Mouse (Mus musculus) lung, postnatal 0 days (tissue): ENCODE measurements around the gene Ppp1r14c. TPM values are rescaled to one million over a fixed set of nuclear protein-coding genes. Genes with fewer than 3 reads are reported as not detected.
A peak's percentile ranks its signal among the peaks of the same experiment; 100 is the strongest.
"Not testable (repeated sequence)": the region's sequence is repeated elsewhere in the genome, so short reads cannot be mapped to it uniquely, and the experiment has no call there.

Source experiments
- ATAC-seq: fragments of 200-750 bp; cut with Nextera tagmentation; 2 replicates; pipeline ENCODE4 v1.8.0; 2017; ENCODE audit warnings: moderate library complexity
- DNase-seq: peaks from one replicate; pipeline ENCODE4 v3.0.0-alpha.2; 2016; ENCODE audit warnings: low spot score
- H3K27ac ChIP-seq: fragments of 300-500 bp; sonication (generic); 2 replicates; pipeline ENCODE4 v1.5.1; 2014; ENCODE audit warnings: antibody characterized with exemption, mild to moderate bottlenecking, low read length, mixed read lengths
- H3K27me3 ChIP-seq: fragments of 300-500 bp; sonication (generic); replicated peaks from 2 replicates; pipeline ENCODE4 v1.6.1; 2014; ENCODE audit warnings: low read length, mixed read lengths; ENCODE audit not compliant: insufficient read depth
- H3K36me3 ChIP-seq: fragments of 300-500 bp; sonication (generic); 2 replicates; pipeline ENCODE4 v1.6.1; 2014; ENCODE audit warnings: low read length, mixed read lengths; ENCODE audit not compliant: insufficient read depth
- H3K4me1 ChIP-seq: fragments of 300-500 bp; sonication (generic); 2 replicates; pipeline ENCODE4 v1.6.1; 2014; ENCODE audit warnings: antibody characterized with exemption, low read depth, low read length, mixed read lengths; ENCODE audit not compliant: insufficient read depth
- H3K4me2 ChIP-seq: fragments of 300-500 bp; sonication (generic); replicated peaks from 2 replicates; pipeline ENCODE4 v1.6.1; 2014; ENCODE audit warnings: low read depth, mild to moderate bottlenecking, low read length, moderate library complexity, mixed read lengths
- H3K4me3 ChIP-seq: fragments of 300-500 bp; sonication (generic); 2 replicates; pipeline ENCODE4 v1.5.1; 2014; ENCODE audit warnings: low read depth, low read length
- H3K9ac ChIP-seq: fragments of 300-500 bp; sonication (generic); replicated peaks from 2 replicates; pipeline ENCODE4 v1.6.1; 2014; ENCODE audit warnings: low read depth, mild to moderate bottlenecking
- H3K9me3 ChIP-seq: fragments of 300-500 bp; sonication (generic); 2 replicates; pipeline ENCODE4 v1.6.1; 2016; ENCODE audit warnings: low read length, mixed read lengths
- CTCF ChIP-seq: IDR thresholded peaks from 2 replicates; pipeline ENCODE4 v1.5.1; 2016; ENCODE audit warnings: antibody characterized with exemption, mild to moderate bottlenecking
- EP300 ChIP-seq: IDR thresholded peaks from 2 replicates; pipeline ENCODE4 v1.6.1; 2016; ENCODE audit warnings: antibody characterized with exemption, mild to moderate bottlenecking, control low read depth
- WGBS: fragments of 180-500 bp; shearing (Covaris S2); extraction: QIAGEN DNeasy Blood & Tissue Kit; methylation state at CpG from one replicate; pipeline ENCODE4 v1.1.7; 2014; 5-methylcytosine and 5-hydroxymethylcytosine counted together
- polyA plus RNA-seq: library from polyadenylated mRNA; unstranded; fragments of >200 nt; fragmentation: Nextera tagmentation; extraction: Ambion mirVana; gene quantifications from 2 replicates; pipeline ENCODE4 v1.2.1, GENCODE M21; 2015

Gene Ppp1r14c
- polyA plus RNA-seq, 1 experiment from 2014 or later, result 148 TPM

DNA sequence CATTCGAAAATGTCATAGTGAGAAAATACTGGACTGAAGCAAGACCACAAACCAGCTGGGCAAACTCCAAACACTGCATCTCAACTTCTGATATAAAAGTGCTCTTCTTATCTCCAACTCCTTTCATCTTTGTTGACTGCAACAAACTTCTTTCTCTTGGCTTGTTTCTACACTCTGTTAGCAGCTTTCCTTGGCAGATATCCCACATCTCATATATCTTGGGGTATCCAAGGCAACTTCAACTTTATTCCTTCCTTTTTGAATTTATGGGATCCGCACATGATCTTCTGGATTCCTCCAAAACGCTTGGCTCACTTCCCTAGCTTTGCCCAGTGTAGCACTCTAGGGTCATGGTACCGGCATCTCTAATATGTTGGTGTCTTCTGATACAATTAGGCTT is 102.7 kb downstream of the Ppp1r14c start:
- DNase-seq (no peak), ATAC-seq (no peak)
- Histone ChIP-seq H3K4me3 (no peak overlapping the region), H3K36me3 (no peaks in the 10 kb centered on the region), H3K9ac (no peak overlapping the region), H3K4me1 (no peaks in the 10 kb centered on the region), H3K4me2 (no peak overlapping the region), H3K27ac (no peak overlapping the region), H3K9me3 (no peaks in the 10 kb centered on the region), H3K27me3 (no peaks in the 10 kb centered on the region)
- WGBS, result 51% methylated on average over 4 of the region's 4 CpGs
- TF ChIP-seq EP300 (no peak), CTCF (no peak)

DNA sequence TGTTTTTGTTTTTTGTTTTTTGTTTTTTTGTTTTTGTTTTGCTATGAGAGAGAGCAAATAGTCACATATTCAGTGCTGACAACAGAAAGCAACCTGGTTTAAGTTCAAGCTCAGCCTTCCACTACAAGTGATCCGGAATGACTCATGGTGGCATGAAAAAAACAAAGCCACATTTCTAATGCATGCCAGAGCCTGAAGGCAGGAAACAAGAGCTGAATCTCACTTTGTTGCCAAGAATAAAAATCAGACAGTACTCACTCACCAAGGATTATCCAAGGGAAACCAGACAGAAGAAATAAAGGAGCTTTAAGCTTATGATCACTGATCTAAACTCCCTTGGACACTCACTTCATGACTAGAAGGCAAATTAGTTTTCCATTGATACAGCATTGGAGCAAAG is 110.8 kb downstream of the Ppp1r14c start:
- no peak overlapping the region for H3K9ac ChIP-seq
- no peak overlapping the region for H3K4me2 ChIP-seq
- no peaks in the 10 kb centered on the region for H3K9me3 ChIP-seq
- no peak overlapping the region for H3K4me3 ChIP-seq
- no peaks in the 10 kb centered on the region for H3K4me1 ChIP-seq
- H3K27ac ChIP-seq, result no peak overlapping the region
- DNase-seq, result no peak
- ATAC-seq, result no peak
- no peaks in the 10 kb centered on the region for H3K36me3 ChIP-seq
- TF ChIP-seq CTCF (no peak), EP300 (no peak)
- no peaks in the 10 kb centered on the region for H3K27me3 ChIP-seq
- WGBS, result 56% methylated on average over 1 of the region's 1 CpGs

DNA sequence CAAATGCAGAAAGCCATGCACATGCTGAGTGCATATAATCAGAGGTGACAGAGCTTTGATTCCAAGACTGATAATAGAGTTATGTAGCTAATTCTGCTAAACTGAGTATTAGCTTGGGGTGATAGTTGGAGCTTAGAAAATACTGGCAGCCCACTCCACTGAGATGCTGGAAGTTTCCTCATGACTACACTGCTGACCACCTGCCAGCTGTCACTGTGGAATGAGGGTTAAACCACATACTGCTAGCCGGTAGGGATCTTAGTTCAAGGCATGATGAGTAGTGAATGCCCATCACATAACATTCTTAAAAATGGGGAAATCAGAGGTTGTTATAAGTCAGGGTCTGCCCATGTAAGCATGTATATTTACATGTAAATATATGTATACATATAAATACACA is 113.9 kb downstream of the Ppp1r14c start:
- no peaks in the 10 kb centered on the region for H3K27me3 ChIP-seq
- no peaks in the 10 kb centered on the region for H3K9me3 ChIP-seq
- ATAC-seq (no peak), DNase-seq (no peak)
- no peaks in the 10 kb centered on the region for H3K4me1 ChIP-seq
- WGBS, result 91% methylated on average over 1 of the region's 1 CpGs
- TF ChIP-seq EP300 (no peak), CTCF (no peak)
- H3K4me3 ChIP-seq, result no peak overlapping the region
- H3K9ac ChIP-seq, result no peak overlapping the region
- no peak overlapping the region for H3K27ac ChIP-seq
- no peaks in the 10 kb centered on the region for H3K36me3 ChIP-seq
- no peak overlapping the region for H3K4me2 ChIP-seq

DNA sequence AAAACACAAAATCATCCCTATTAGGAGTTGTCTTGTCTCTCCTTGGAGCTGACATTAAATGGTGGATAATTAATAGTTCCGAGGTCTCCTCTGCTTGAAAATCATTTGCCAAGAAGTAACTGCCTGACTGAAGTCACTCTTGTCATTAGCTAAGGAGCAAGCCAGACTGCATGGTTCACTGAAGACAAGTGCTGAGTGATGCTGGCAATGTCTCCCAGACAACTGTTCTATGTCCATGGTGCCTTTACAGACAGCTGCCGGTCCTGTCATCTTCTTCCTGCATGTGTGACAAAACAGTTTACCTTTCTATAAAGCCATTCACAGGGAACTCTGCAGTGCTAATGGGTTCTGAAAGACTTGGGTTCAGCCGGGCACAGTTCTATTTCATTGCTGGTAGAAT is 124.2 kb downstream of the Ppp1r14c start:
- WGBS, result 67% methylated on average over 3 of the region's 3 CpGs
- no peak for DNase-seq

DNA sequence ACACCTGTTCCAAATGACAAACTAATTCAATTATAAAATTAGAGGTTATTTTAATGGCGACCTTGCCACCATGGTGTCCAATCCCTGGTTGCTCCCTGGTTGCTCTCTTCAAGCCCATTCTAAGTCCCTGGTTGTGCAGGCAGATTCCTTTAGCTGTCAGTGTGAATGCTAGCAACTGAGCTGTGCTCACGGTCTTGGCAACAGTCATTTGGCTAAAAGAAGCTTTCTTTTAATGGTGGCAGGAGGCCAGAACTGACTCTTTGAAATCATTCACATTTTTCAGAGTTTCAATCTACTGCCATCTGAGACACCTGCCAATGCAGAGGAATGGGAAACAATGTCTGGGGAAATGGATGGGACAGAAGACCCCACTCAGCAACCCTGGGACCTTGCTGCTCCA is 130.9 kb downstream of the Ppp1r14c start:
- no peaks in the 10 kb centered on the region for H3K36me3 ChIP-seq
- H3K27ac ChIP-seq, result no peak overlapping the region
- ATAC-seq (no peak), DNase-seq (no peak)
- TF ChIP-seq CTCF (no peak), EP300 (no peak)
- H3K9me3 ChIP-seq, result no peaks in the 10 kb centered on the region
- no peak overlapping the region for H3K9ac ChIP-seq
- WGBS, result 68% methylated on average over 2 of the region's 2 CpGs
- no peak overlapping the region for H3K4me3 ChIP-seq
- no peak overlapping the region for H3K4me2 ChIP-seq
- no peaks in the 10 kb centered on the region for H3K27me3 ChIP-seq
- no peaks in the 10 kb centered on the region; the same call in 1 of the 2 replicates for H3K4me1 ChIP-seq

More for the DNA sequence above, 124.2 kb downstream of the Ppp1r14c start:
- Histone ChIP-seq H3K27me3 (no peaks in the 10 kb centered on the region), H3K9me3 (no peaks in the 10 kb centered on the region), H3K4me2 (no peak overlapping the region), H3K4me3 (no peak overlapping the region), H3K36me3 (no peaks in the 10 kb centered on the region), H3K9ac (no peak overlapping the region), H3K27ac (no peak overlapping the region), H3K4me1 (no peaks in the 10 kb centered on the region)
- TF ChIP-seq CTCF (no peak), EP300 (no peak)
- no peak for ATAC-seq

DNA sequence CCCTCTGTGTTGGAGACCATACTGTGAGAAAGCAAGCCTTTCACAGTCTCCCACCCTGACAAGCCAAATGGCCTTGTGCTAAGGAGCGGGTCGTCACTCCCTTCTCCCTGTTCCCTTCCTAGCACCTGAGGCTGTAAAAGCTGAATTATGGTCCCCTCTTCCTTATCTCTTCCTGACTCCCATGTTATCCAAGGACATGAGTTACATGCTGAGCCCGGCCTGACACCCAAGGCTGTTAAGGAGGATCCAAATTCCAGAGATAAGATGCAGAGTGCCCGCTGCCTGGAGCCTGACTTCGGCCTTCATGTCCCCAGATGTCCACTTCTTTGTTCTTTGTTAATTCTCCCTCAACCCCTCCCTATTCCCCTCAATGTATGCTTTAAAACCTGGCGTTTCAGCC is 135.0 kb downstream of the Ppp1r14c start:
- H3K36me3 ChIP-seq, H3K27ac ChIP-seq, H3K4me1 ChIP-seq, DNase-seq, ATAC-seq, H3K27me3 ChIP-seq, H3K9me3 ChIP-seq, H3K4me2 ChIP-seq, H3K9ac ChIP-seq, H3K4me3 ChIP-seq: not testable (repeated sequence)
- 91% methylated on average over 6 of the region's 6 CpGs for WGBS

DNA sequence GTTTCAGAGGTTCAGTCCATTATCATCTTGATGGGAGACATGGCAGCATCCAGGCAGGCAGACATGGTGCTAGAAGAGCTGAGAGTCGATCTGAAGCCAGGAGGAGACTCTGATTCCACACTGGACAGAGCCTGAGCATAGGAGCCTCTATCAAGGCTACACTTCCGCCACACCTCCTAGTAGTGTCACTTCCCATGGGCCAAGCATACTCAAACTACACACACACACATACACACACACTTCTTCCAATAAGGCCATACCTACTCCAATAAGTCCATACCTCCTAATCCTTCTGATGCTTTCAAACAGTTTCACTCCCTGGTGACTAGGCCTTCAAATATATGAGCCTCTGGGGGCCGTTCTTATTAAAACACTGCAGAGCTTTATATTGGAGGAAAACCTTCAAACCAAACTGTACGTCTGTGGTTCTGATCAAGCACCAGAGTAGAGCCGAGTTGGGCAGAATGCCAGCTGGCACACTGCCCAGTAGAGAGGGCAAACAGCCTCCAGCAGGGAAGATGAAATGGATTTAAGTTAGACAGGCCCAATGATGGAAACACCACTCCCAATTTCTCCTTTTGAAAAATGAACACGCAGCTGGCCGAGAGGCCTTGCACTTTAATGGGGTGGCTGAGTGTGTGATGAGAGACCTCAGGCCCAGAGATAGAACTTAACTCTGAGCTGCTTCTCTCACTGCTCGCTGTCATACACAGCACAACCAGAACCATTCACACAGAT is 141.8 kb downstream of the Ppp1r14c start:
- Histone ChIP-seq H3K4me2 (no peak overlapping the region), H3K27ac (no peak overlapping the region), H3K4me3 (no peak overlapping the region), H3K36me3 (no peaks in the 10 kb centered on the region), H3K27me3 (no peaks in the 10 kb centered on the region), H3K9me3 (no peaks in the 10 kb centered on the region), H3K4me1 (no peaks in the 10 kb centered on the region; the same call in 1 of the 2 replicates), H3K9ac (no peak overlapping the region)
- ATAC-seq (peak; percentile 75), DNase-seq (peak; percentile 52)
- TF ChIP-seq CTCF (no peak), EP300 (no peak)
- WGBS, result 27% methylated on average over 8 of the region's 8 CpGs
